Mouse (Mus musculus) heart, embryonic 11.5 days (tissue): ENCODE results near the gene Slc9a9. TPM values are rescaled to one million over a fixed set of nuclear protein-coding genes. Genes with fewer than 3 reads are reported as not detected.

Experiments used
- ATAC-seq: fragments of 200-750 bp; cut with Nextera tagmentation; replicated peaks from 2 replicates; pipeline ENCODE4 v1.8.0; 2017; ENCODE audit warnings: moderate library complexity; ENCODE audit not compliant: insufficient number of reproducible peaks, low FRiP score, low TSS enrichment
- H3K27ac ChIP-seq: fragments of 300-500 bp; sonication (generic); 2 replicates; pipeline ENCODE4 v1.5.1; 2014; ENCODE audit warnings: mild to moderate bottlenecking, low read depth, low read length
- H3K27me3 ChIP-seq: fragments of 300-500 bp; sonication (generic); 2 replicates; pipeline ENCODE4 v1.6.1; 2014; ENCODE audit warnings: mild to moderate bottlenecking, low read length, mixed read lengths; ENCODE audit not compliant: control insufficient read depth, insufficient read depth
- H3K36me3 ChIP-seq: fragments of 300-500 bp; sonication (generic); 2 replicates; pipeline ENCODE4 v1.6.1; 2014; ENCODE audit warnings: mild to moderate bottlenecking, low read length, moderate library complexity, mixed read lengths; ENCODE audit not compliant: control insufficient read depth, insufficient read depth
- H3K4me1 ChIP-seq: fragments of 300-500 bp; sonication (generic); 2 replicates; pipeline ENCODE4 v1.6.1; 2014; ENCODE audit warnings: low read length; ENCODE audit not compliant: control insufficient read depth, insufficient read depth
- H3K4me2 ChIP-seq: fragments of 300-500 bp; sonication (generic); 2 replicates; pipeline ENCODE4 v1.6.1; 2014; ENCODE audit warnings: mild to moderate bottlenecking, moderate library complexity
- H3K4me3 ChIP-seq: fragments of 300-500 bp; sonication (generic); 2 replicates; pipeline ENCODE4 v1.5.1; 2014; ENCODE audit warnings: low read depth, low read length
- H3K9ac ChIP-seq: fragments of 300-500 bp; sonication (generic); 2 replicates; pipeline ENCODE4 v1.6.1; 2014; ENCODE audit warnings: mild to moderate bottlenecking, low read depth, low read length, moderate library complexity
- H3K9me3 ChIP-seq: fragments of 300-500 bp; sonication (generic); replicated peaks from 2 replicates; pipeline ENCODE4 v1.6.1; 2016; ENCODE audit warnings: low read length; ENCODE audit not compliant: control insufficient read depth
- WGBS: fragments of 180-500 bp; shearing (Covaris S2); extraction: QIAGEN DNeasy Blood & Tissue Kit; methylation state at CpG from one replicate; pipeline ENCODE4 v1.1.7; 2014; ENCODE audit not compliant: insufficient replicate concordance; 5-methylcytosine and 5-hydroxymethylcytosine counted together
- polyA plus RNA-seq: library from polyadenylated mRNA; unstranded; fragments of >200 nt; fragmentation: Nextera tagmentation; extraction: Ambion mirVana; gene quantifications from 2 replicates; pipeline ENCODE4 v1.2.1, GENCODE M21; 2014

Slc9a9 gene
- polyA plus RNA-seq, 1 experiment from 2014 or later = 4.1 TPM

DNA sequence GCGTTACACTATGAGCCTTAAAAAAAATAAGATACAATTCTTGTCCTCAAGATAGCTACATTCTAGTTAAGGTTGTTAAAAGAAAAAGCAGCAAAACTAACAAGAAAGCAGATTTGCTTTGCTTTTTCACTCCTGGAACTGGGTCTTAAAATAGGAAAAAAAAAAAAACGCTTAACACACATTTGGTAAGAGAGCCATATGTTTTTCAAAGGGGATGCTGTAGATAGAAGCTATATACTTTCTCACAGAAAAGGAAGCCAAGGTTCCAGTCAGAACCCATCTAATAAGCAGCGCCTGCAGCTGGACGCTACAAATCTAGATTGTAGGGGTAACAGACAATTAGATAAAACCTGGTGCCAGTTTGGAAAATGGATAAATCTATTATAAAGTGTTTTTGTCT, 386.1 kb downstream of the Slc9a9 start:
- Histone ChIP-seq H3K36me3 (no peaks in the 10 kb centered on the region), H3K4me3 (no peak overlapping the region), H3K4me2 (no peak overlapping the region), H3K9ac (no peak overlapping the region), H3K9me3 (no peaks in the 10 kb centered on the region), H3K4me1 (no peaks in the 10 kb centered on the region), H3K27ac (no peak overlapping the region), H3K27me3 (no peaks in the 10 kb centered on the region)
- 82% methylated on average over 4 of the region's 4 CpGs for WGBS
- ATAC-seq = no peak

DNA sequence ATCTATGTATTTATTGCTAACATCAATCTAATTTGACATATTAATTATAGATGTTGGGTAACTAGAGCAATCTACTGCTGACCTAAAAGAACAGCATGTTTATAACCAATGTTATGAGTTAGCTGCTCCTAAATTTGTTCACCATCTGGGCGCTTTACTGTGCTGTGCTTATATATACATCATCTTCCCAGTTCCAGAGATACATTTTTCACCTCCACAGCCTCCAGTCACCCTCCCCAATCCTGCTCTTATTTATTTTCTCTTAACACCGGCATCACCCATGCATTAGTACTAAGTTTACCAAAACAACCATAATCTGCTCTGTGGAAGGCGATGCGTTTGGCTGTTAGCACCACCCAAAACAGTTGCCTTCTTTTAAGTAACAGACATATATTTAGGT, 391.0 kb downstream of the Slc9a9 start:
- no peak for ATAC-seq
- Histone ChIP-seq H3K9ac (no peak overlapping the region), H3K4me3 (no peak overlapping the region), H3K27ac (no peak overlapping the region), H3K4me2 (no peak overlapping the region), H3K4me1 (no peaks in the 10 kb centered on the region), H3K36me3 (no peaks in the 10 kb centered on the region), H3K27me3 (no peaks in the 10 kb centered on the region), H3K9me3 (no peaks in the 10 kb centered on the region)
- WGBS = 86% methylated on average over 4 of the region's 4 CpGs

DNA sequence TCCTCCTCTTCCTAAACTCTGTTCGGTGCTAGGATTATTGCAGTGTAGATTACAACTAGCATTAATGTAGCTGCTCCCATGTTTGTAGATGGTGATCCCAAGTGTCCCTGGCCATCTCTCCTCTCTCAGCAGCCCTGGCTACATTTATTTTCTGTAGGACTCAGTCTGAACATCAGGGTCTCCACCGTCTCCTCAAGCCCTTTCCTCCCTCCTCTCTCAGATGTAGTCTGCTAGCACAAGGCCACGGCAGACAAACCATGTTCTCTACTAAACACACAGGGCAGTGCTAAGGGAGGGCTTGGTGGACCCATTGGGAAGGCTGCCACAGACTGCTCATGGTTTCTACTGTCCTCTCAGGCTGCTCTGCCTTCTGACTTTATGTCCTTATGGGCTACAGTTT, 397.3 kb downstream of the Slc9a9 start:
- Histone ChIP-seq H3K9ac (no peak overlapping the region), H3K36me3 (no peaks in the 10 kb centered on the region), H3K4me3 (no peak overlapping the region), H3K27me3 (no peaks in the 10 kb centered on the region), H3K27ac (no peak overlapping the region), H3K4me1 (no peaks in the 10 kb centered on the region), H3K9me3 (peaks cover 2% of the 10 kb centered on the region; the same call in 1 of the 2 replicates), H3K4me2 (no peak overlapping the region)
- no peak for ATAC-seq
- WGBS = 58% methylated on average over 2 of the region's 3 CpGs

DNA sequence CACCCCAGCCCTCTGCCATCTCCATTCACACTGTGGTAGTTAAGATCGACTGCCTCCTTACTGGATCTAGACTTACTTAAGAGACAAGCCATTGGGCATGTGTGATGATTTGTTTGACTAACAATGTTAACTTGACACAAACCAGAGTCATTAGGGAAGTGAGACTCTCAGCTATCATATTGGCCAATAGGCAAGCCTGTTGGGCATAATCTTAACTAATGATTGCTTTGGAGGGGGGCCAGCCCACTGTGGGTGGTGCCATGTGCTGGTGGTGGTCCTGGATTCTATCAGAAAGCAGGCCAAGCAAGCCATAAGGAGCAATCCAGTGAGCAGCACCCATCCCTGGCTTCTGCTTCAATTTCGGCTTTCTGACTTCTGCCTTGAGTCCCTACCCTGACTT, 398.8 kb downstream of the Slc9a9 start:
- H3K4me2 ChIP-seq = no peak overlapping the region
- H3K9ac ChIP-seq = no peak overlapping the region
- ATAC-seq = no peak
- no peaks in the 10 kb centered on the region for H3K4me1 ChIP-seq
- H3K27me3 ChIP-seq = no peaks in the 10 kb centered on the region
- no peak overlapping the region for H3K27ac ChIP-seq
- no peaks in the 10 kb centered on the region for H3K36me3 ChIP-seq
- 83% methylated on average over 2 of the region's 2 CpGs for WGBS
- H3K4me3 ChIP-seq = no peak overlapping the region
- peaks cover 2% of the 10 kb centered on the region for H3K9me3 ChIP-seq

GRCm38 (mm10) chr9:95070832-95071519, 401.3 kb downstream of the Slc9a9 start:
- H3K9ac ChIP-seq = no peak overlapping the region
- no peak overlapping the region for H3K27ac ChIP-seq
- H3K4me1 ChIP-seq = 0 out of 2 replicates have a peak, but pooled peaks cover 2% of the 10 kb centered on the region
- H3K4me3 ChIP-seq = no peak overlapping the region
- WGBS = 71% methylated on average over 13 of the region's 13 CpGs
- peaks cover 2% of the 10 kb centered on the region for H3K9me3 ChIP-seq
- H3K27me3 ChIP-seq = no peaks in the 10 kb centered on the region
- H3K4me2 ChIP-seq = no peak overlapping the region
- no peaks in the 10 kb centered on the region for H3K36me3 ChIP-seq
- no peak for ATAC-seq

DNA sequence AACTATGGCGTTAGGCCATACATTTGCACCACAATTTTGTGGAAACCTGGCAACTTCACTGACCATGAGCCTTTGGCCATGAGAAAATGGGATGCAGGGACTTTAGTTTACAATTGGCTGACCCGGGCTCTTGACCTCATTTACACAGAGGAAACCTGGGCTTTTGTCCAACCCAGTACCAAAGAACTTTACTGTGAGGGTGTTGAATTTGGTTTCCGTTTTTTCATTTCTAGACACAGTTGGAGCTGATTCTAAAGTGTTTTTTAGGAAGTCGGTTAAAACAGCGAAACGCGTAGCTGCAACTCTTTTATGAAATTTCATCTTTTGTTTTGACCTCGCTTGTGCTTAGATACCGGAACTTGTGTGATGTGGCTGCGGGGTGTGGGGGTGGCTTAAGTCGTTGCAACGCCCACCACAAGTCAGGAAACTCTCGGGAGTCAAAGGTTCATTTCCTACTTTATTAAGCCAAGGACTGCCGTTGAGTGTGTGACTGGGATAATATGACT, 402.8 kb downstream of the Slc9a9 start:
- Histone ChIP-seq H3K4me2 (no peak overlapping the region), H3K9ac (no peak overlapping the region), H3K9me3 (peaks cover 2% of the 10 kb centered on the region), H3K27ac (no peak overlapping the region), H3K4me3 (no peak overlapping the region), H3K27me3 (no peaks in the 10 kb centered on the region), H3K4me1 (0 out of 2 replicates have a peak, but pooled peaks cover 2% of the 10 kb centered on the region), H3K36me3 (no peaks in the 10 kb centered on the region)
- 76% methylated on average over 14 of the region's 14 CpGs for WGBS
- no peak for ATAC-seq

DNA sequence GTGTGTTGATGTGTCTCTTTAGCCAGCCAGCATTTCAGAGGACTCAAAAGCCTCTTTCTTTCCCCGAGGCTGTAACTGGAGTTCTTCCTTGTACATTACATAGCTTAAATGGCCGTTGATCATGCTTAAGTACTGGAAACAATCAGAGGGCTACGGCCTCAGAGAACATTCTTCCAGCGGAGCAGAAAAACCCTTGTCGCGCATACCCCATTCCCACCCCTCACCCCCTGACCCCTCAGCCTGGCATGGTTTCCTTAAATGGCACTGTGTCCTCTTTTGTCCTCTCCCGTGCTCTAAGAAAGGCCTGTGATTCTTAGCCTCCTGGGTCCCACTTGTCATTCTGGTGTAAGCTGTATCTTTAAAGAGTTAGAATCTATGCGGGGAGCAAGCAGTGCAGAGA, 404.0 kb downstream of the Slc9a9 start:
- no peak overlapping the region for H3K4me2 ChIP-seq
- H3K27ac ChIP-seq = no peak overlapping the region
- no peak overlapping the region for H3K4me3 ChIP-seq
- WGBS = 65% methylated on average over 8 of the region's 8 CpGs
- H3K9me3 ChIP-seq = peaks cover 2% of the 10 kb centered on the region
- no peak for ATAC-seq
- no peaks in the 10 kb centered on the region for H3K36me3 ChIP-seq
- H3K27me3 ChIP-seq = no peaks in the 10 kb centered on the region
- H3K4me1 ChIP-seq = 0 out of 2 replicates have a peak, but pooled peaks cover 2% of the 10 kb centered on the region
- H3K9ac ChIP-seq = no peak overlapping the region

DNA sequence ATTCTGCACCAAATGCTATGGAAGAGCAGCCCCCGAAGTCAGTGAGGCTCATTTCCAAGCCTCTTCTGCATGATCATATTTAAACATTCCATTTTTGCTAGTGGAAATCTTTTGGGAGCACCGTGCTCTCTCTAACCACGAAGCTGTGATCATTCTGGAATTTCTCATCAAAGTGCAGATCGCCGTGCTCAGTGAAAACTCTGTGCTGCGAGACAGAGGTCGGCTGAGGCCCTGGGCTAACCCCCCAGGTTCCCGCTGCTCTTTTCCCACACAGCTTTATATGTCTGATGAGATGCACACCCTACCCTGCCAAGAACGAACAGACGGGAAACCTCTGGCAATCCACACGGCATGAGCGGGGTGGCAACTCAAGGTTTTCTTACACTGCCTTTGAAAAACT, 406.1 kb downstream of the Slc9a9 start:
- 0 out of 2 replicates have a peak, but pooled peaks cover 2% of the 10 kb centered on the region for H3K4me1 ChIP-seq
- no peak for ATAC-seq
- no peaks in the 10 kb centered on the region for H3K27me3 ChIP-seq
- H3K9me3 ChIP-seq = no peaks in the 10 kb centered on the region; the same call in 1 of the 2 replicates
- 73% methylated on average over 12 of the region's 12 CpGs for WGBS
- no peak overlapping the region for H3K27ac ChIP-seq
- H3K4me3 ChIP-seq = no peak overlapping the region
- H3K36me3 ChIP-seq = no peaks in the 10 kb centered on the region
- no peak overlapping the region for H3K4me2 ChIP-seq
- no peak overlapping the region for H3K9ac ChIP-seq

DNA sequence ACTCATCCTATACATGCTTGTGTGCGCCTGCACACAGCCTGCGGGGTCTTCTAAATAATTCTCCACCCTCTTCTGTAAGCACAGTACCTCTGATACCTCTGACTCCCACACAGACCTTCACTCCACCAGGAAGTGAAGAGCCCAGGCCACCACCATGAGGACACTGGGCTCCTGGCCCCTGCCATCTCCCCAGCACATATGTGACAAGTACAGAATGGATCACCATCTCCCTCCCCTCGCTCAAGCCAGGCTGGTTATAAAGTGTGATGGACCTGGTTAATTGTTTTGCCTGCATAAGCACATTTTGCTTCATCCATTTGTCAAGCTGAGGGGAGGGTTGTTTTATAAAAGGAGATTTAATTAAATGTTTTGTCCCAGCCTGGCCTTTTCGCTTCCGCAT, 408.2 kb downstream of the Slc9a9 start:
- Histone ChIP-seq H3K27ac (no peak overlapping the region), H3K9me3 (no peaks in the 10 kb centered on the region; the same call in 1 of the 2 replicates), H3K4me3 (no peak overlapping the region), H3K4me1 (0 out of 2 replicates have a peak, but pooled peaks cover 2% of the 10 kb centered on the region), H3K4me2 (no peak overlapping the region), H3K9ac (no peak overlapping the region), H3K36me3 (no peaks in the 10 kb centered on the region), H3K27me3 (no peaks in the 10 kb centered on the region)
- WGBS = 82% methylated on average over 5 of the region's 5 CpGs
- ATAC-seq = no peak
